Mouse (Mus musculus) right cerebral cortex, postnatal 14 days (tissue): ENCODE measurements around the gene Sptlc2.

ENCODE experiments used
- DNase-seq: peaks from one replicate; pipeline ENCODE4 v3.0.0; 2022

Sptlc2 gene

GRCm38 (mm10) chr12:87393447-87394145 lies 5.4 kb upstream of the Sptlc2 start:
- no peak for DNase-seq

- no peak for DNase-seq
These were observed 3.2 kb upstream of the Sptlc2 start for GRCm38 (mm10) chr12:87391355-87391754.

- DNase-seq, result no peak
These were observed 1.1 kb upstream of the Sptlc2 start for GRCm38 (mm10) chr12:87389231-87389630.

DNA sequence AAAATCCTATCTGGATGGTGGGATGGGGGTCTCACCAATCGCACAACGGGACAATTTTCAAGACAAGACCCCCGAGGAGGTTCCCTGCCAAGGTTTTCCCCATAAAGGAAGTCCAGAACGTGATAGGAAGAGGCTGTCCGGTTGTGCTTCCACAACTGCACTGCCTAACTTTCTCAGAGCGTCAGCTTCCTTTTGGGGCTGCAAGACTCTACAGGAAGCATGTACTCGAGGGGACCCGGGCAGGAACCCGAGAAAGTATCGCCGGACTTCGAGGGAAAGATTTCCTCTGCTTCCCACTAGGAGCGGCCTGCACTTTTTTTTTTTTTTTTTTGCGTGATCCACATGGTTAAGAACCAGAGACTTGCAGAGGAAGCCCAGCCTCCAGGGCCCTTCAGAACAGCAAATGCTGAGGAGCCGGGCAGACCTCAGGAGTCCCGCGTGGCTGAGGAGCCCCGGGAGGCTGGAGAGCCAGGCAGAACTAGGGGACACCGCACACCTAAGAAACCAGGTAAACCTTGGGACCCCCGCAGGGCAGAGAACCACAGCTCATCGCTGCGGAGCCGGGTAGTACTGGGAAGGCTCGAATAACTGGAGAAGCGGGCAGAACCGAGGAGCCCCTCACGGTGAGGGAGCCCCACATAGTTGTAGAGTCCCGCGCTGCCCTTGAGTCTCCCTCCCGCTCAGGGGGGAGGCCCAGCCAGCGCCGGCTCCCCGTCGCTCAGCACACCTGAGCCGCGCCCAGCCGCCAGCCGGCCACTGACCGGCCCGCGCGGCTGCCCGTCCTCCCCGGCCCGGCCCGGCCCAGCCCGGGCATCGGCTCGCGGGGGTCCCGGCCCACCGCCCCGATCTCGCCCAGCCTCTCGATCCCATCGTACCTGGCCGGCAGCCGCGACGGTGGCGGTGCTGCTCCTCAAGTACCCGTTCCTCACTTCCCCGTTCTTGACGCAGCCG lies 709 bp downstream of the Sptlc2 start:
- peak; percentile 22 for DNase-seq

DNA sequence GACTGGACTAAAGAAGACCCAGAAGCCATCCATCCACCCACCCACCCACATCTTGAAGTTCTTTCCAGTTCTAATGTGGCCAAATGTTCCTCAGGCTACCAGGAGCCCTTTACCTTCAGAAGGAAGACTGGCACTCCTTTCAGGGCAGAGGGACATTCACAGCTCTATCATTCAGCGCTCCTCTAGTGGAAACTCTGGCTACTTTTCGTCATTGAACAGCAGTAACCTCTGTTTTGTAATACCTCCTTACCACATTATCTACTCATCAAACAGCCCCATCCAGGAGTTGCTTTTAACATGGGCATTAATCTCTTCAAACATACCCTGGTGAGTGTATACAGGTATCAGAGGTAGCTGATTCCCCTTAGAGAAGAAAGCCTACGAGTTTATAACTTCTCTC lies 3.1 kb downstream of the Sptlc2 start:
- DNase-seq, result no peak

- DNase-seq, result no peak
These were observed 6.8 kb downstream of the Sptlc2 start for GRCm38 (mm10) chr12:87381380-87381682.

DNA sequence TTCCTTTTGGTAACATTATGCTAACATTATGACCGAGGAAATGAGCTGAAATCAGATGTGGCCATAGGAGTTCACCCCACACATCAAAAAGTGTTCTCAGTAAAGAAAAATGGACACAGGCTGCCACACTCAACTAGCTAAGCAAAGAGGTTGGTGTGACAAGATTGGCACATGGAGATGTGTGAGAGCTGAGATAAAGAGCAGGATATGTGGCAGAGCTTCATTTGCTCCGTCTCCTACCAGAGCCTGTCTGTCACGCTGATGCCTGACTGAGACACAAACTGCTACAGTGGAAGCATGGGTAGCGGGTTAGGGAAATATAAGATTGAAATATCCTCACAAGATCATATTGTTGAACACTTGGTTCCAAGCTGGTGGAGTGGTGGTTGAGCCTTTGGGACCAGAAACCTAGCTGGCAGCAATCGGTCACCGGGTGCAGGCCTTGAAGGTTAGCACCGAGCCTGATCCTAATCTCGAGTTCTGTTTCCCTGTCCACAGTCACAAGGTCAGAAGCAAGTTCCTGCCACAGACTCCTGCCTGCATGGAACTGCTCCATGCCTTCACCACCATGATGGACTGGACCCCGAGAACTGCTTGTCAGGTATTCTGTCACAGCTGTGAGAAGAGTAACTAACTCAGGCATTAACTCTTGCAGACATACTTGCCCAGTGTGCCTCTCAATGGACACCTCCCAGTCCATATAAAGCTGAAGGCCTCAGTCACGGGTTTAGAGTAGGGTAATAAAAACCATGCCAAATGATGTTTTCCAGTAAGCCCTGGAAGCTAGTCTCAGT lies 7.4 kb downstream of the Sptlc2 start:
- no peak for DNase-seq

GRCm38 (mm10) chr12:87379496-87379895 lies 8.7 kb downstream of the Sptlc2 start:
- no peak for DNase-seq

GRCm38 (mm10) chr12:87374159-87374558 lies 14.0 kb downstream of the Sptlc2 start:
- DNase-seq, result no peak

- DNase-seq, result no peak
These were observed 18.8 kb downstream of the Sptlc2 start for GRCm38 (mm10) chr12:87369319-87369718.

DNA sequence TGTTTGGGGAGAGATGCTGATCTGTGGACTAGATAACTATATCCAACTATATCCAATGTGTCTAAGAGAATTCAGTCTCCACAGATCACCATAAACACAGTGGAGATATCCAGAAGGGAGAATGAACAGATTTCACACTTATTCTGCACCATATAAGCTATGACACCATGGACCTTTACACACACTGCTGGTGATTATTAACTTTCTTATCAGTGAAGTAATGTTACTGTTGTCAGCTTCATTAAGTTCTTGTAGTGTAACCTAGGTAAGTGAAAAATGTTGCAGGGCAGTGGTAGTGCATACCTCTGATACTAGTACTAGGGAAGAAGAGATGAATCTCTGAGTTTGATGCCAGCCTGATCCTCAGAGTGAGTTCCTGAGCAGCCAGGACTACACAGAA lies 20.1 kb downstream of the Sptlc2 start:
- DNase-seq, result no peak

DNA sequence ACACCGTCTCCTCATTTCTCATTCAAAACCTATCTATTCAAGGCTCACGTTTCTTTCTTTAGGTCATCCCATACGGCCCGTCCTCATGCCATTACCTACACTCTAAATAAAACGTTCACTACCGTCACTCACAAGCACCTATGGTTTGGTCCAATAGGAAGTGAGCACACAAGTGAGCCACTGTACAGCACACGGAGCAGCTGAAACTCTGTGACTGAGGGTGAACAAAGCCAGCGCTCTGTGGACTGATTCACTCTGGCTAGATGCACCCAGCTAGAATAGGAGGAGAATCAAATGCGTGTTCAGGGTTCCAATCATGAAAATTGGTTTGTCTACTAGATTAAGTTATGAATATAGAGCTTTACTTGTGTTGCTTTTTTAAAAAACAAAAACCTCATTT lies 22.5 kb downstream of the Sptlc2 start:
- no peak for DNase-seq

GRCm38 (mm10) chr12:87362111-87362510 lies 26.0 kb downstream of the Sptlc2 start:
- no peak for DNase-seq

DNA sequence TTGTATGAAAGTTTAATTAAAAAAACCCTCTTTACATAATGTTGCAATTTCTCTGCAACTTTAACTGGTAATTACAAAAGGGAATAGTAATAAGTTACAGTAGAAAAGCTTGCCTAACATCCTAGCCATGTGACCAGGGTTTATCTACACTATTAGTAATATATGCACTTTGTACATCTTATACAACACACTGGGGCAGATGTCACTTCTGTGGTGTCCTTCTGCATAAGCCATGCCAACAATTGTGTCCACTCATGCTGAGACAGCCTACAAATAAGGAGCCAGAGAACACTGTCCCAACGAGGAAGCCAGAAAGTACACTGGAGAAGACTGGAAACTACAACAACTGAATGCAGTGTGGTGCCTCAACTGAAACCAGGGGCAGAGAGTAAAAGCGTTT lies 40.1 kb downstream of the Sptlc2 start:
- no peak for DNase-seq

DNA sequence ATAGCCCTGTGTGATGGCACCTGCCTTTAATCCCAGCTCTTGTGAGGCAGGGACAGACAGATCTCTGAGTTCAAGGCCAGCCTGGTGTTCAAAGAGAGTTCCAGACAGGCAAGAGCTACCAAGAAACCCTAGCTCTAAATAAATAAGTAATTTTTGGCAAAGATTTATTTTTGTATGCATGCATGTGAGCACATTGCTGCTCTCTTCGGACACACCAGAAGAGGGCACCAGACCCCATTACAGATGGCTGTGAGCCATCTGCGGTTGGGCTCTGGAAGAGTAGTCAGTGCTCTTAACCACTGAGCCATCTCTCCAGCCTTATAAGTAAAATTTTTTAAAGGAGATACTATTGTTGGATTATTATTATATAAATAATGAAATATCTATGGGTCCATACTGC lies 40.6 kb downstream of the Sptlc2 start:
- DNase-seq, result no peak

DNA sequence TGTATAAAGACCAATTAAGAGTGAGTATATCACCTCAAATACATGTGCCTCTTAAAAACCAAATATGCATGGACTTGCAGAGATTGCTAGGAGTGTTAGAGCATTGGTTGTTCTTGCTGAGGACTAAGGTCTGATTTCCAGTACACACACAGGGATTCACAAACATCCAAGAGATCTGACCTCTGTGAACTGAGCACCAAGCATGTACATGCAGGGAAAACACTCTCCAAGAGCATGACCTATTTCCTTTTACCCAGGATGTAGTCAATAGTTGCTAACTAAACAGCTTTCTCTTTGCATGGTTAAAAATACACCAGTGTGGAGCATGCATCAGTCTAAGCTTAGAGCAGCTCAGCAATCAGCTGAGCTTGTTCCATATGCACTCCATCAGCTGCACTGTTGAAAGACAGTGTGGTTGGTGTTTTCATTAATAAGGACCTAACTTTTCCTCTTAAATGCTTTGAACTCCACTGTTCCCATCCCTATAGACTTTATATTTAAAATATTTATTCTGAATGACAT lies 45.0 kb downstream of the Sptlc2 start:
- DNase-seq, result no peak

GRCm38 (mm10) chr12:87338082-87338481 lies 50.1 kb downstream of the Sptlc2 start:
- DNase-seq, result no peak

GRCm38 (mm10) chr12:87334886-87335285 lies 53.3 kb downstream of the Sptlc2 start:
- no peak for DNase-seq

- DNase-seq, result no peak
These were observed 54.4 kb downstream of the Sptlc2 start for GRCm38 (mm10) chr12:87333794-87334193.

DNA sequence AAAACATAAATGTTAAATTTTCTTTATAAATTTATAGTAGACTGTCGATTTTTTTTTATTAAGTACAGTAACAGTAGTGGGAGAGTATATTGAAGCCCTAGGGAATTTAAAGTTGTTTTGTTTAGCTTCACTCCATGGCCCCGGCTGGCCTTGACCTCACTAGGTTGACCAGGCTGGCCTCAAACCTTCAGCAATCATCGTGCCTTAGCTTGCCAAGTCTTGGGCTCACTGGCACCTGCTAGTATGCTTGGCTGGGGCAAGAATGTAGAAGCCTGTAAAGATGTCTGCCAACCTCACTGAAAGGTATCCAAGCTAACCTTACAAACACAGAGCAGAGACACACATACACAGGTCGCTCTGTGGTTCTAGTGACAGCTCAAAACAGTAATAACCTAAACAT lies 55.6 kb downstream of the Sptlc2 start:
- DNase-seq, result no peak

GRCm38 (mm10) chr12:87331908-87332307 lies 56.2 kb downstream of the Sptlc2 start:
- DNase-seq, result no peak

- no peak for DNase-seq
These were observed 57.1 kb downstream of the Sptlc2 start for GRCm38 (mm10) chr12:87331053-87331456.

DNA sequence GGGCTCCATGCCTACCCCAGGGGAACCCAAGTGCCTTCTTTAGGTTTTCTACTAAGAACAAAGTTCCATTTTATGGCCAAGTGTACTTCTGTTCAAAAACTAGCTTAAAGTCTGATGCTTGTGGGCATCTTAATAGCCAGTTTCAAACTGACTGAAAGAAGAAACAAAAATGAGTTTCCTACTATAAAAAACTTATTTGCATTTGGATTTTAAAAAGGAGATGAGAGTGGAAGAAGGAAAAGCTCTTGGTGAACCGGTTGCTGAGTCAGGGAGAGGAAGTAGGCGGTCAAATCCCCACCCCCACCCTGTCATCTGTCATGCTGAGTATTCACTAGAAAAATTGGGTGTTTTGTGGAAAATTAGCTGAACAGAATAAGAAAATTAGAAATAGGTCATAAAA lies 57.9 kb downstream of the Sptlc2 start:
- DNase-seq, result no peak
